Mouse (Mus musculus) right cerebral cortex, postnatal 10 days (tissue): Measurements from ENCODE around the gene Rfc1.
"Not testable (repeated sequence)": the region's sequence is repeated elsewhere in the genome, so short reads cannot be mapped to it uniquely, and the experiment has no call there.

Experiments
- DNase-seq, 2 experiments: peaks; one replicate each; pipeline ENCODE4 v3.0.0; 2021; ENCODE audit warnings: low spot score in 2 of 2

Rfc1 gene

GRCm38 (mm10) chr5:65299623-65300022, 35.8 kb downstream of the Rfc1 start:
- DNase-seq = not testable (repeated sequence)

GRCm38 (mm10) chr5:65298167-65298950, 37.1 kb downstream of the Rfc1 start:
- no peak for DNase-seq

- DNase-seq = no peak
These were observed 41.2 kb downstream of the Rfc1 start for GRCm38 (mm10) chr5:65294270-65294669.

- no peak for DNase-seq
These were observed 41.8 kb downstream of the Rfc1 start for GRCm38 (mm10) chr5:65293627-65294026.

GRCm38 (mm10) chr5:65289009-65289408, 46.5 kb downstream of the Rfc1 start:
- not testable (repeated sequence) for DNase-seq

GRCm38 (mm10) chr5:65287751-65288701, 47.4 kb downstream of the Rfc1 start:
- no peak for DNase-seq

- no peak for DNase-seq
These were observed 51.3 kb downstream of the Rfc1 start for GRCm38 (mm10) chr5:65284171-65284570.

GRCm38 (mm10) chr5:65281216-65281615, 54.3 kb downstream of the Rfc1 start:
- DNase-seq = no peak

- no peak for DNase-seq
These were observed 56.3 kb downstream of the Rfc1 start for GRCm38 (mm10) chr5:65279133-65279651.

- DNase-seq = peak; percentile 41 to 59
These were observed 61.5 kb downstream of the Rfc1 start for GRCm38 (mm10) chr5:65273966-65274365.

- DNase-seq = no peak
These were observed 77.5 kb downstream of the Rfc1 start for GRCm38 (mm10) chr5:65257910-65258505.

- no peak for DNase-seq
These were observed 85.2 kb downstream of the Rfc1 start for GRCm38 (mm10) chr5:65250185-65250855.

- DNase-seq = no peak
These were observed 88.2 kb downstream of the Rfc1 start for GRCm38 (mm10) chr5:65247296-65247695.

GRCm38 (mm10) chr5:65242740-65243139, 92.7 kb downstream of the Rfc1 start:
- DNase-seq = peak in 1 of 2 experiments; percentile 48

GRCm38 (mm10) chr5:65231289-65232003, 104.0 kb downstream of the Rfc1 start:
- DNase-seq = no peak

- no peak for DNase-seq
These were observed 111.4 kb downstream of the Rfc1 start for GRCm38 (mm10) chr5:65224056-65224455.

GRCm38 (mm10) chr5:65221037-65221436, 114.4 kb downstream of the Rfc1 start:
- DNase-seq = no peak

- no peak for DNase-seq
These were observed 117.9 kb downstream of the Rfc1 start for GRCm38 (mm10) chr5:65217305-65218269.

- no peak for DNase-seq
These were observed 122.1 kb downstream of the Rfc1 start for GRCm38 (mm10) chr5:65213321-65213720.
